Mouse (Mus musculus) intestine, embryonic 16.5 days (tissue): ENCODE results near the gene Mettl1. TPM values are rescaled to one million over a fixed set of nuclear protein-coding genes. Genes with fewer than 3 reads are reported as not detected.

Experiments
- ATAC-seq: fragments of 200-750 bp; cut with Nextera tagmentation; 2 replicates; pipeline ENCODE4 v1.8.0; 2017; ENCODE audit warnings: moderate TSS enrichment, moderate library complexity
- H3K27ac ChIP-seq: fragments of 300-500 bp; sonication (generic); 2 replicates; pipeline ENCODE4 v1.5.1; 2014; ENCODE audit warnings: mild to moderate bottlenecking, low read length
- H3K27me3 ChIP-seq: fragments of 300-500 bp; sonication (generic); replicated peaks from 2 replicates; pipeline ENCODE4 v1.6.1; 2014; ENCODE audit warnings: low read length, control low read depth, mixed read lengths; ENCODE audit not compliant: control insufficient read depth, insufficient read depth
- H3K36me3 ChIP-seq: fragments of 300-500 bp; sonication (generic); 2 replicates; pipeline ENCODE4 v1.6.1; 2014; ENCODE audit warnings: low read length, control low read depth; ENCODE audit not compliant: control insufficient read depth, insufficient read depth
- H3K4me1 ChIP-seq: fragments of 300-500 bp; sonication (generic); 2 replicates; pipeline ENCODE4 v1.6.1; 2014; ENCODE audit warnings: low read length, control low read depth, mixed read lengths; ENCODE audit not compliant: control insufficient read depth, insufficient read depth
- H3K4me2 ChIP-seq: fragments of 300-500 bp; sonication (generic); 2 replicates; pipeline ENCODE4 v1.6.1; 2014; ENCODE audit warnings: low read depth, low read length, control low read depth
- H3K4me3 ChIP-seq: fragments of 300-500 bp; sonication (generic); 2 replicates; pipeline ENCODE4 v1.5.1; 2014; ENCODE audit warnings: mild to moderate bottlenecking, low read length
- H3K9ac ChIP-seq: fragments of 300-500 bp; sonication (generic); 2 replicates; pipeline ENCODE4 v1.6.1; 2014; ENCODE audit warnings: low read depth, low read length
- H3K9me3 ChIP-seq: fragments of 300-500 bp; sonication (generic); 2 replicates; pipeline ENCODE4 v1.6.1; 2016; ENCODE audit warnings: low read length, control low read depth; ENCODE audit not compliant: control insufficient read depth
- WGBS: fragments of 180-500 bp; shearing (Covaris S2); extraction: QIAGEN DNeasy Blood & Tissue Kit; methylation state at CpG from one replicate; pipeline ENCODE4 v1.1.7; 2014; 5-methylcytosine and 5-hydroxymethylcytosine counted together
- polyA plus RNA-seq: library from polyadenylated mRNA; unstranded; fragments of >200 nt; fragmentation: Nextera tagmentation; extraction: Ambion mirVana; gene quantifications from 2 replicates; pipeline ENCODE4 v1.2.1, GENCODE M21; 2015

Gene Mettl1
- polyA plus RNA-seq, 1 experiment from 2014 or later, result 48.3 TPM

- Histone ChIP-seq H3K4me1 (peaks cover 7% of the 10 kb centered on the region), H3K36me3 (0 out of 2 replicates have a peak, but pooled peaks cover 2% of the 10 kb centered on the region), H3K27me3 (no peaks in the 10 kb centered on the region), H3K9me3 (no peaks in the 10 kb centered on the region), H3K4me3 (no peak overlapping the region), H3K27ac (no peak overlapping the region), H3K9ac (no peak overlapping the region), H3K4me2 (no peak overlapping the region)
- WGBS, result 81% methylated on average over 7 of the region's 7 CpGs
- no peak for ATAC-seq
Measured at GRCm38 (mm10) chr10:127003806-127004205, 37.4 kb upstream of the Mettl1 start.

GRCm38 (mm10) chr10:127016488-127016887 lies 24.7 kb upstream of the Mettl1 start:
- Histone ChIP-seq H3K4me1 (no peaks in the 10 kb centered on the region), H3K4me2 (no peak overlapping the region), H3K4me3 (no peak overlapping the region), H3K9ac (no peak overlapping the region), H3K27ac (no peak overlapping the region), H3K27me3 (no peaks in the 10 kb centered on the region), H3K9me3 (no peaks in the 10 kb centered on the region), H3K36me3 (no peaks in the 10 kb centered on the region)
- ATAC-seq, result 0 out of 2 replicates have a peak, but pooled peaks have one; percentile 9
- WGBS, result 54% methylated on average over 5 of the region's 5 CpGs

- H3K4me2 ChIP-seq, result no peak overlapping the region
- H3K4me3 ChIP-seq, result no peak overlapping the region
- H3K36me3 ChIP-seq, result no peaks in the 10 kb centered on the region
- 30% methylated on average over 2 of the region's 2 CpGs for WGBS
- H3K4me1 ChIP-seq, result no peaks in the 10 kb centered on the region
- no peaks in the 10 kb centered on the region for H3K9me3 ChIP-seq
- H3K27me3 ChIP-seq, result no peaks in the 10 kb centered on the region
- no peak for ATAC-seq
- no peak overlapping the region for H3K9ac ChIP-seq
- H3K27ac ChIP-seq, result no peak overlapping the region
Measured at GRCm38 (mm10) chr10:127017071-127017470, 24.1 kb upstream of the Mettl1 start.

DNA sequence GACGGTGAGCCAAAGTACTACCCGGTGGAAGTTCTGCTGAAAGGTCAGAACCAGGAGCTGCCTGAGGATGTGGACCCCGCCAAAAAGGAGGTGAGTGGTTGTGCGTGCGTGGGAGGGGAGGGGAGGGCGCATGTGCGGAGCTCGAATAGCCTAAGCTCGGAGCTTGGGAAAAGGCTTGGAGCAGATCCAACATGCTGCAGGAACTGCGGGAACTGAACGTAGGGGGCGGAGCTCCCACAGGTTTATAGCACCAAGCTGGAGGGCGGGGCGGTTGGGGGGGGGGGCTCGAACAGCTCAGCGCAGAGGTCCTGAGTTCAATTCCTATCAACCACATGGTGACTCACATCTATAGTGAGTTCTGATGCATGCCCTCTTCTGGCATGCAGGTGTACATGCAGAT lies 22.8 kb upstream of the Mettl1 start:
- Histone ChIP-seq H3K4me3 (no peak overlapping the region), H3K4me1 (no peaks in the 10 kb centered on the region), H3K4me2 (no peak overlapping the region), H3K27me3 (no peaks in the 10 kb centered on the region), H3K36me3 (no peaks in the 10 kb centered on the region), H3K9me3 (no peaks in the 10 kb centered on the region), H3K27ac (no peak overlapping the region), H3K9ac (no peak overlapping the region)
- WGBS, result 77% methylated on average over 16 of the region's 16 CpGs
- no peak for ATAC-seq

DNA sequence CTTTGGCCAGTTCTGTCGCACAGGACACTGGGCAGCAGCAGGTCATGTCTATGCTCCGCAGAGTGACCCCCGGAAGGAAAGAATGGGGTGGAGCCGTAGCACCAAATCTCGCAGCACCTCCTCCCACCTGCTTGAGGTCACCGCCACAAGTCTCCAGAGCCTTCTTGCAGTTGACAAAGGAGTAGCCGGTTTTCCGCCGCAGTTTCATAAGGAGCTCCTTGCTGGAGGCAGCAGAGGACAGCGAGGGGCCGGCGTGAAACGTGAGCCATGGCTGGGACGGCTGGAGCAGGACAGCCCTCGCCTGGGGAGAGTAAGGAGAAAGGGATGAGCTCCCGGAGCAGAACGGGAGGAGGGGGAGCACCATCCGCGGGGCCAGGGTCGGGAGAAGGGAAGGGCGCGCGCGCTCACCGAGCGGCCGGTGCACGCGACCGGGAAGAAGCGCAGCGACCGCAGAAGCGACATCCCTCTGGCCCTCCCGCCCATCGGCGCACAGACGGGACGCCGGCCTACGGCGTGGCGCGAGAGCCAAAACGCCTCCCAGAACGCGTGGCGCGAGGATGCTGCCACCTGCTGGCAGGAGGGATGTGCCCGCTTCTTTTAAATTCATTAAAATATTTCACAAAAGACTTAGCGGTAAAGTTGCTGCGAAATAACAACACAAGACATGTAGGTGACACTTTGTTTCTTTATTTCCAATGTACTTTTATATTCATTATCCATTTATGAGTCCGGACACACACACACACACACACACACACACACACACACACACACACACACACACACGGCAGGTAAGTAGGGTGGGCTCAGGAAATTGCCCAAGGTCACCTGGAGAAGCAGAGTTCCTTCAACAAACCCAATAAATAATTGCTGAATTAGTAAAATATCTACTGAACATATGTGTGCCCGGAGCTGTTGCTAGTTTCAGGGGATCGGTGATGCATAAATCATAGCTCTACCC lies 10.6 kb upstream of the Mettl1 start, which contains the start of gene Tsfm:
Gene Tsfm (minus strand): TSS at position 505 of the 961 bp plus-strand sequence.
- Histone ChIP-seq H3K27me3 (no peaks in the 10 kb centered on the region), H3K36me3 (peaks cover 2% of the 10 kb centered on the region), H3K4me1 (peaks cover 5% of the 10 kb centered on the region; the same call in 1 of the 2 replicates), H3K4me3 (peak within 1 kb of the TSS; percentile 94), H3K9me3 (no peaks in the 10 kb centered on the region), H3K9ac (peak within 1 kb of the TSS; percentile 96), H3K27ac (peak within 1 kb of the TSS; percentile 74), H3K4me2 (peak within 1 kb of the TSS; percentile 89)
- ATAC-seq, result peak; percentile 94
- WGBS, result 6% methylated on average over 56 of the region's 56 CpGs

- Histone ChIP-seq H3K4me1 (peaks cover 5% of the 10 kb centered on the region; the same call in 1 of the 2 replicates), H3K36me3 (no peaks in the 10 kb centered on the region), H3K9ac (no peak overlapping the region), H3K27me3 (no peaks in the 10 kb centered on the region), H3K4me2 (no peak overlapping the region), H3K27ac (no peak overlapping the region), H3K4me3 (no peak overlapping the region), H3K9me3 (no peaks in the 10 kb centered on the region)
- 80% methylated on average over 7 of the region's 8 CpGs for WGBS
- ATAC-seq, result no peak
Measured at GRCm38 (mm10) chr10:127033301-127033741, 7.9 kb upstream of the Mettl1 start.

DNA sequence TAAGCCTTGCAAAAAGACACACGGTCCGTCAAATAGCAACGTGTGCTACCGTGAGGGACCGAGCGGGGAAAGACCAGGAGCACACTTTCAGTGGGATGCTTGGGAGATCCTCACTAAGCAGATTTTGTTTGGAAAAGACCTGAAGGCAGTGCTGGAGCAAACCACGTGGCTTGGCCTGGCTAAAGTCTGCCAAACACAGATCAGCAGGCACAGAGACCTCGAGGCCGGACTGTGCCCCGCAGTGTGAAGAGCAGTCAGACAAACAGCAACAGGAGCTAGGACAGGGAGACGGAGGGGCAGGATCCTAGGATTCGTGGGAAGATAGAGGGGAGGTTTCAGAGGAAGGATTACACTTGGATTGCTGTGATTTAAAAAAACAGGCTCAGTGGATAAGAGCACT lies 4.9 kb upstream of the Mettl1 start:
- WGBS, result 80% methylated on average over 12 of the region's 12 CpGs
- Histone ChIP-seq H3K36me3 (no peaks in the 10 kb centered on the region), H3K4me1 (no peaks in the 10 kb centered on the region), H3K4me3 (no peak overlapping the region), H3K4me2 (no peak overlapping the region), H3K27me3 (no peaks in the 10 kb centered on the region), H3K9me3 (no peaks in the 10 kb centered on the region), H3K27ac (no peak overlapping the region), H3K9ac (no peak overlapping the region)
- no peak for ATAC-seq

DNA sequence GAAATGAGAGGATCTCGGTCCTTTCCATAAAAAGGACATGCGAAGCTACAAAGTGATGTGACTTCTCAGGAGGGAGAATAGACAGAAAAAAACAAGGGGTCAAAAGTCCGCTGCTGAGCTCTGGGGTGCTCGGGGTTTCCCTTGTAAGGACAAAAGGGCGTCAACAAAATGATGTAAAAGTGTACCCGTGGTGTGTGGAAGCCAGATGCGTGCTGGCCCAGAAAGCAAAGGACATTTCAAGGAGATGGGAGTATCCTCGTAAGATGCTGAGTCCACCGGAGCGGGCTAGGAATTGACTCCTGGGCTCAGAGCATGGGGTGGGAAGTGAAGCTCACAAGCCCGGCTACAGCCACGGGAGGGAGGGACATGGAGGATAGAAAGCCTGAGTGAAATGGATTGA lies 3.6 kb upstream of the Mettl1 start:
- Histone ChIP-seq H3K36me3 (no peaks in the 10 kb centered on the region), H3K27ac (no peak overlapping the region), H3K9ac (no peak overlapping the region), H3K9me3 (no peaks in the 10 kb centered on the region), H3K4me1 (peaks cover 3% of the 10 kb centered on the region; the same call in 1 of the 2 replicates), H3K4me3 (no peak overlapping the region), H3K4me2 (no peak overlapping the region), H3K27me3 (no peaks in the 10 kb centered on the region)
- WGBS, result 76% methylated on average over 12 of the region's 12 CpGs
- no peak for ATAC-seq

DNA sequence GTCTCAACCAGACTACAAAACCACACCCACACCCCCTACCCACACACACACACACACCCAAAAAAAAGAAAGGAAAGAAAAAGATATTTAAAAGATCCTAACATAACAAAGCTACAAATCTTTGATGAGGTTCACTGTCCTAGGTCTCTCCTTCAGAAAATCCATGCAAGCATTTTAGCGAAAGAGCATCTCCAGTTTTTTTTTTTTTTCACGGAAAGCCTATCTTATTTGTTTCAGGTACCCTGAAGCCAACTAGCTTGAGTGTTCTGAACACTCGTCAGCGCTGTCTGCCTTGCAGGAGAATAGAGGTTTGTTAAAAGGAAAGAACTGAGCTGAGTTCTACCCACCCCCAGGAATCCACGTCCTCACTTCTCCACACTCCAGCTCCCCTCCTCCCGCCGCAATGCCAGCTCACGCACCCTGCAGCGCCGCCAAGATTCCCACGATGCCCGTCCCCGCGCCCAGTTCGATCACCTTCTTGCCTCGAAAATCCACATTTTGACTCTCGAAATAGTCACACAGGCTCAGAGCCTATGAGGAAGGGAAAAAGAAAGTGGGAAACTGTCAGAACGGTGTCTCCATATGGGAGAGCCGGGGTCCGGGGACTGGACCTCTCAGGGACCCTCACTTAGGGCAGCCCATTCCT lies 522 bp upstream of the Mettl1 start:
- Histone ChIP-seq H3K4me1 (peaks cover 7% of the 10 kb centered on the region; the same call in 1 of the 2 replicates), H3K27me3 (no peaks in the 10 kb centered on the region), H3K9me3 (no peaks in the 10 kb centered on the region), H3K36me3 (0 out of 2 replicates have a peak, but pooled peaks cover 3% of the 10 kb centered on the region), H3K9ac (peak overlapping the region; percentile 80), H3K4me3 (peak overlapping the region; percentile 96), H3K27ac (no peak overlapping the region), H3K4me2 (peak overlapping the region; percentile 97)
- peak; percentile 7; the same call in 1 of the 2 replicates for ATAC-seq
- WGBS, result 3% methylated on average over 20 of the region's 20 CpGs
